Mouse (Mus musculus): ENCODE results near the gene Lonrf3. TPM values are rescaled to one million over a fixed set of nuclear protein-coding genes. Genes with fewer than 3 reads are reported as not detected.

Lonrf3 gene
- polyA plus RNA-seq, 1 experiment = not detected

GRCm38 (mm10) chrX:36390503-36390902, 62.4 kb downstream of the Lonrf3 start:
- TF ChIP-seq GATA1 (IDR thresholded peaks at IDR 0.05; ENCODE audit: low read length) = no peak
- no peak for TF ChIP-seq TAL1 (IDR thresholded peaks at IDR 0.05; ENCODE audit: low read length)
- no peaks in the 10 kb centered on the region for H3K4me1 ChIP-seq (ENCODE audit: control insufficient read depth)
- no peaks in the 10 kb centered on the region for H3K27me3 ChIP-seq (ENCODE audit: control insufficient read depth)
- no peaks in the 10 kb centered on the region for H3K9me3 ChIP-seq (ENCODE audit: control insufficient read depth, low read length)
- H3K4me3 ChIP-seq (replicated peaks) = no peak overlapping the region
- H3K36me3 ChIP-seq (ENCODE audit: control insufficient read depth) = no peaks in the 10 kb centered on the region

- H3K36me3 ChIP-seq (ENCODE audit: control insufficient read depth) = no peaks in the 10 kb centered on the region
- H3K4me3 ChIP-seq (replicated peaks) = no peak overlapping the region
- no peaks in the 10 kb centered on the region for H3K4me1 ChIP-seq (ENCODE audit: control insufficient read depth)
- H3K27me3 ChIP-seq (ENCODE audit: control insufficient read depth) = no peaks in the 10 kb centered on the region
- no peak for TF ChIP-seq GATA1 (IDR thresholded peaks at IDR 0.05; ENCODE audit: low read length)
- TF ChIP-seq TAL1 (IDR thresholded peaks at IDR 0.05; ENCODE audit: low read length) = no peak
- H3K9me3 ChIP-seq (ENCODE audit: control insufficient read depth, low read length) = no peaks in the 10 kb centered on the region
Measured at GRCm38 (mm10) chrX:36392672-36393071, 64.5 kb downstream of the Lonrf3 start.

GRCm38 (mm10) chrX:36393279-36393678, 65.1 kb downstream of the Lonrf3 start:
- Histone ChIP-seq H3K36me3 (ENCODE audit: control insufficient read depth) (no peaks in the 10 kb centered on the region), H3K9me3 (ENCODE audit: control insufficient read depth, low read length) (no peaks in the 10 kb centered on the region), H3K27me3 (ENCODE audit: control insufficient read depth) (no peaks in the 10 kb centered on the region), H3K4me1 (ENCODE audit: control insufficient read depth) (no peaks in the 10 kb centered on the region), H3K4me3 (replicated peaks) (no peak overlapping the region)
- TF ChIP-seq TAL1 (IDR thresholded peaks at IDR 0.05; ENCODE audit: low read length) (no peak), GATA1 (IDR thresholded peaks at IDR 0.05; ENCODE audit: low read length) (no peak)

- Histone ChIP-seq H3K36me3 (ENCODE audit: control insufficient read depth) (no peaks in the 10 kb centered on the region), H3K4me3 (replicated peaks) (no peak within 1 kb of the TSS), H3K9me3 (ENCODE audit: control insufficient read depth, low read length) (no peaks in the 10 kb centered on the region), H3K27me3 (ENCODE audit: control insufficient read depth) (no peaks in the 10 kb centered on the region), H3K4me1 (ENCODE audit: control insufficient read depth) (no peaks in the 10 kb centered on the region)
- TF ChIP-seq GATA1 (IDR thresholded peaks at IDR 0.05; ENCODE audit: low read length) = no peak
- no peak for TF ChIP-seq TAL1 (IDR thresholded peaks at IDR 0.05; ENCODE audit: low read length)
Measured at GRCm38 (mm10) chrX:36400980-36401379, 72.8 kb downstream of the Lonrf3 start, which contains the start of gene Gm6268. Gm6268 (plus strand) TSS chrX:36401280.

- Histone ChIP-seq H3K4me1 (ENCODE audit: control insufficient read depth) (no peaks in the 10 kb centered on the region), H3K27me3 (ENCODE audit: control insufficient read depth) (no peaks in the 10 kb centered on the region), H3K36me3 (ENCODE audit: control insufficient read depth) (no peaks in the 10 kb centered on the region), H3K9me3 (ENCODE audit: control insufficient read depth, low read length) (no peaks in the 10 kb centered on the region), H3K4me3 (replicated peaks) (no peak overlapping the region)
- no peak for TF ChIP-seq GATA1 (IDR thresholded peaks at IDR 0.05; ENCODE audit: low read length)
- no peak for TF ChIP-seq TAL1 (IDR thresholded peaks at IDR 0.05; ENCODE audit: low read length)
Measured at GRCm38 (mm10) chrX:36402316-36402715, 74.2 kb downstream of the Lonrf3 start.

Other genes starting within 250 kb of the Lonrf3 start
- not detected in 2 replicates for gene Il13ra1, start 216.2 kb upstream of the Lonrf3 start, polyA plus RNA-seq (2012)
- gene Zcchc12, start 132.4 kb upstream of the Lonrf3 start, polyA plus RNA-seq (2012) = not detected in 2 replicates
- not detected in 2 replicates for gene Gm6268, start 72.9 kb downstream of the Lonrf3 start, polyA plus RNA-seq (2012)
- gene Gm14569, start 163.5 kb downstream of the Lonrf3 start, polyA plus RNA-seq (2012) = not detected in 2 replicates